Mouse (Mus musculus): ENCODE measurements around the gene Gnaz.

DNA sequence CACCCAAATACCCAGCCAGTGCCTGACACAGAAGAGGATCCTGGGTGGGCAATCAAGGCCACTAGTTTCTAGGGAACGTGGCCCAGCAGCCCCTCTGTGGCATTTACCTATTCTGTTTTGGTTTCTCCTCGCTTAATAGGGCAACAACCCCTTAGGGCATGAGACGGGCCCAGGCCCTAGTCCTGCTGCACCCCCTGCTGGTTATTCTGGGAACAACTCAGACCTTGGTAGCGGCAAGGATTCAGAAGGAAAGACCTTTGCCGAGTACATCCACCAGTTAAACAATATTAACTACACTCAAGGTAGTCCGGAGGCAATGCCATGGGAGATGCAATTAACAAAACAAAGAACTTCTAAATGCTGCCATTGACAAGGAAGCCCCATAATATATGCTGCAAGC, 54.2 kb downstream of the Gnaz start:
- TF ChIP-seq POLR2A (IDR thresholded peaks at IDR 0.05; ENCODE audit: extremely low read depth, insufficient read depth, low read length) (no peak), CTCF (IDR thresholded peaks at IDR 0.05; ENCODE audit: low read depth, low read length) (peak; percentile 90)

Data from liver, adult 2 months (tissue).